Mouse (Mus musculus): ENCODE data around the gene Akna. TPM values are rescaled to one million over a fixed set of nuclear protein-coding genes. Genes with fewer than 3 reads are reported as not detected.

Akna gene
- total RNA-seq, 1 experiment: 2.7 TPM

GRCm38 (mm10) chr4:63401620-63402019 lies 1.5 kb downstream of the Akna start:
- Histone ChIP-seq H3K4me3 (ENCODE audit: insufficient read depth in 1 of 2, low read depth in 1 of 2, low read length in 2 of 2, poor library complexity in 1 of 2, severe bottlenecking in 1 of 2) (no peak overlapping the region), H3K27ac (ENCODE audit: insufficient read depth, low read depth, low read length, poor library complexity, severe bottlenecking) (no peak overlapping the region), H3K9me3 (ENCODE audit: control insufficient read depth, insufficient read depth, low read depth, low read length) (no peaks in the 10 kb centered on the region), H3K9ac (ENCODE audit: insufficient read depth, low read depth, low read length, poor library complexity, severe bottlenecking) (no peak overlapping the region), H3K36me3 (ENCODE audit: control insufficient read depth, insufficient read depth, low read length, poor library complexity, severe bottlenecking) (no peaks in the 10 kb centered on the region), H3K4me1 (ENCODE audit: control insufficient read depth in 2 of 2, insufficient read depth in 2 of 2, low read length in 2 of 2, poor library complexity in 1 of 2) (peaks cover 3 to 8% of the 10 kb centered on the region in 2 experiments; a peak in 1 of 4 replicates)
- no peak for DNase-seq (ENCODE audit: low read depth, low spot score)
- TF ChIP-seq ZC3H11A (IDR thresholded peaks at IDR 0.05; ENCODE audit: borderline replicate concordance, low read depth, low read length) (no peak), CHD2 (IDR thresholded peaks at IDR 0.05; ENCODE audit: low read depth, low read length) (no peak), HCFC1 (IDR thresholded peaks at IDR 0.05; ENCODE audit: borderline replicate concordance, insufficient read depth, low read length) (no peak), ZNF384 (IDR thresholded peaks at IDR 0.05; ENCODE audit: low read depth, low read length) (no peak), MAFK (IDR thresholded peaks at IDR 0.05; ENCODE audit: insufficient read depth, low read depth, low read length) (no peak)
- in situ Hi-C loops (cut with MboI; ENCODE audit: low sequenced_read_pairs in 2 of 2, unreplicated experiment in 2 of 2): no loop called here

DNA sequence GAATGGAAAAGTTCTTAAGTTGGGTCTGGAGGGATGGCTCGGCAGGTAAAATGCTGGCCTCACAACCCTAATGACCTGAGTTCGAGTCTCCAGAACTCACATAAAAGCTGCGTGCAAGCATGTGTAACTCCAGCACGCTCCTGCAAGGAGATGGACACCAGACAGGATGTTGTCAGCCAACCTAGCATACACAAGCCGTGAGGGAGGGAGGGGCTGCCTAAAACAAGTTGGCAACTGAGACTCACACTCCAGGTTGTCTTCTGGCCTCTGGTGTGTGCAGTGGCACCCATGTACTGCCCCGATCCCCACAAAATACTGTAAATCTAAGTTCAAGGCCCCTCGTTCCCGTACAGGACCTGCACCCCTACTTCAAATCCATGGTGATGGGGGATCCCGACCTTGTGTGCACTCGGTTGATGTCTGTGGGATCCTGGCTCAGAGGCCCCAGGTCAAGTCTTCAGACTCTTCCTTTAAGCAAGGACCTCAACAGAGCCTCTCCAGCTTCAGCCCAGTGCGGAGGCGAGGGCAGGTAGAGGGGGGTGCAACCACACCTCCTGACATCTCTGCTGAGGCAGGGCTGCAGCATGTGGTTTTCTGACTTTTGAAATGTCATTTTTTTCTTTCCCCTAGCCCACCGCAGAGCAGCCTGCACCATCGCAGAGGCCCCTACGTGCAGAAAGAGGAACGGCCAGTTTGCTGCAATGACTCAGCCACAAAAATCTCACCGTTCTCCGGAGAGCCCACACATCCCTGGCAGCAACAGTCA lies 2.4 kb downstream of the Akna start:
- H3K36me3 ChIP-seq (ENCODE audit: control insufficient read depth, insufficient read depth, low read length, poor library complexity, severe bottlenecking): no peaks in the 10 kb centered on the region
- DNase-seq (ENCODE audit: low read depth, low spot score): no peak
- no peak overlapping the region for H3K27ac ChIP-seq (ENCODE audit: insufficient read depth, low read depth, low read length, poor library complexity, severe bottlenecking)
- no peak overlapping the region for H3K4me3 ChIP-seq (ENCODE audit: insufficient read depth in 1 of 2, low read depth in 1 of 2, low read length in 2 of 2, poor library complexity in 1 of 2, severe bottlenecking in 1 of 2)
- in situ Hi-C loops (cut with MboI; ENCODE audit: low sequenced_read_pairs in 2 of 2, unreplicated experiment in 2 of 2): no loop called here
- H3K9me3 ChIP-seq (ENCODE audit: control insufficient read depth, insufficient read depth, low read depth, low read length): no peaks in the 10 kb centered on the region
- no peak for TF ChIP-seq MAFK (IDR thresholded peaks at IDR 0.05; ENCODE audit: insufficient read depth, low read depth, low read length)
- no peak for TF ChIP-seq ZNF384 (IDR thresholded peaks at IDR 0.05; ENCODE audit: low read depth, low read length)
- H3K9ac ChIP-seq (ENCODE audit: insufficient read depth, low read depth, low read length, poor library complexity, severe bottlenecking): no peak overlapping the region
- peaks cover 3 to 8% of the 10 kb centered on the region in 2 experiments; a peak in 1 of 4 replicates for H3K4me1 ChIP-seq (ENCODE audit: control insufficient read depth in 2 of 2, insufficient read depth in 2 of 2, low read length in 2 of 2, poor library complexity in 1 of 2)

DNA sequence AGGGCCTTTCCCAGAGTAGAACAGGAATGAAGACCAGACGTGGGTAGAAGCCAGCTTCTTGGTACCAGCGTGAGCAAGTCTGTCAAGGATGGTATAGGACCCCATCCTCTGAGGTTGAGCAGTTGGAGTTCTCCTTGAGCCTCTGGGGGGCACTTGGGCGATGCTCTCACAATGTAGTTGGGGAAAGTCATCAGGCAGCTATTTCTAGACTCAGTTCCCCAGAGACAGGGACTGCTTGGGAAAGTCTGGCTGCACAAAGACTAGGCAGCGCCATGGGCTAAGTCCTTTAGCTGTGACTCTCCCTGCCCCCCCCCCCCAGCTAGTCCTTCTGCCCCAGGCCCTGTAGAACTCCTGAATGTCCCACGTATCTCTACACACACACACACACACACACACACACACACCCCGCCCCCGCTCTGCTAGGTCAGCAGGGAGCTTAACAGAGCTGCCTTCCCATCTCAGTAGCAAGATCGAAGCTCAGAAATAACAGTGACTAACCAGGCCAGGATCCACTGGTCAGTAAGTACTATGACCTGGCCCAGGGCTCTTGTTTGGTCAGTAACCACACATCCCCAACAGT lies 3.4 kb downstream of the Akna start:
- Histone ChIP-seq H3K4me3 (ENCODE audit: insufficient read depth in 1 of 2, low read depth in 1 of 2, low read length in 2 of 2, poor library complexity in 1 of 2, severe bottlenecking in 1 of 2) (no peak overlapping the region), H3K9ac (ENCODE audit: insufficient read depth, low read depth, low read length, poor library complexity, severe bottlenecking) (no peak overlapping the region), H3K4me1 (ENCODE audit: control insufficient read depth in 2 of 2, insufficient read depth in 2 of 2, low read length in 2 of 2, poor library complexity in 1 of 2) (peaks cover 3 to 8% of the 10 kb centered on the region in 2 experiments; a peak in 1 of 4 replicates), H3K27ac (ENCODE audit: insufficient read depth, low read depth, low read length, poor library complexity, severe bottlenecking) (no peak overlapping the region), H3K36me3 (ENCODE audit: control insufficient read depth, insufficient read depth, low read length, poor library complexity, severe bottlenecking) (peaks cover 7% of the 10 kb centered on the region; the same call in 1 of the 2 replicates), H3K9me3 (ENCODE audit: control insufficient read depth, insufficient read depth, low read depth, low read length) (no peaks in the 10 kb centered on the region)
- TF ChIP-seq MAFK (IDR thresholded peaks at IDR 0.05; ENCODE audit: insufficient read depth, low read depth, low read length): no peak
- no peak for TF ChIP-seq HCFC1 (IDR thresholded peaks at IDR 0.05; ENCODE audit: borderline replicate concordance, insufficient read depth, low read length)
- TF ChIP-seq ZNF384 (IDR thresholded peaks at IDR 0.05; ENCODE audit: low read depth, low read length): no peak
- TF ChIP-seq ZC3H11A (IDR thresholded peaks at IDR 0.05; ENCODE audit: borderline replicate concordance, low read depth, low read length): no peak
- no peak for TF ChIP-seq CHD2 (IDR thresholded peaks at IDR 0.05; ENCODE audit: low read depth, low read length)
- DNase-seq (ENCODE audit: low read depth, low spot score): no peak
- in situ Hi-C loops (cut with MboI; ENCODE audit: low sequenced_read_pairs in 2 of 2, unreplicated experiment in 2 of 2): no loop called here

DNA sequence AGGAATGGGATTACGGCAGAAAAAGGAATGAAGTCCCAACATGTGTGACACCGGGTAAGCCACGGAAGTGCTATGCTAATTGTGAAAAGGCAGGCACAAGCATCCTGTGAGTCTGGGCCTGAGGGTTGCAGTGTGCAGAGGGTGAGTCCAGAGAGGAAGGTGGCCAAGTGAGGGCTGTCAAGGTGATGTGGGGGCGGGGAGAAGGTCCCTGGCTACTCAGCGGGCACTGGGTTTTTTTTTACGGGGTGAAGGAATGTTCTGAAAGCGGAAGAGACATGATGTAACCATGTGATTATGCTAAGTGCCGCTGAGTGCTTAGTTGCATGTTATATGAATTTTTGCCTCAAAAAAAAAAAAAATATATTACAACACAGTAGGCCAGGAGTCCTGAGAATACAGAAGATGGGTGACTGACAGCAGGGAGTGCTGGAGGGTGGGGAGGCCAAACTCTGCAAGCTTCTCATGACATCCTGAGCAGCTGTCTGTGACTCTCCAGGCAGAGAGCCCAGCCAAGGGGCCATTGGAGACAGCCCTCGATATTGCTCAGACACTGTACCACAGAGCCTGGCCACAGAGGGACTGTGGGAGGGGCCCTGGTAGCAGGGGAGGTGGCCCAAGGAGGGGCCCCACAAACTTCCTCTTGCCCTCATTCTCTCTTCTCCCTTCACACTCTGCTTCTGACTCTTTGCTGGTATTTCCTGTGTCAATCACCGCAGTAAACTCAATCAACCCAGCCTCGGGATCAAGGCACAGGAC lies 4.1 kb downstream of the Akna start:
- H3K9ac ChIP-seq (ENCODE audit: insufficient read depth, low read depth, low read length, poor library complexity, severe bottlenecking): no peak overlapping the region
- no peak for TF ChIP-seq ZNF384 (IDR thresholded peaks at IDR 0.05; ENCODE audit: low read depth, low read length)
- no peak for TF ChIP-seq CHD2 (IDR thresholded peaks at IDR 0.05; ENCODE audit: low read depth, low read length)
- TF ChIP-seq ZC3H11A (IDR thresholded peaks at IDR 0.05; ENCODE audit: borderline replicate concordance, low read depth, low read length): no peak
- no peak for TF ChIP-seq MAFK (IDR thresholded peaks at IDR 0.05; ENCODE audit: insufficient read depth, low read depth, low read length)
- no peak for TF ChIP-seq HCFC1 (IDR thresholded peaks at IDR 0.05; ENCODE audit: borderline replicate concordance, insufficient read depth, low read length)
- in situ Hi-C loops (cut with MboI; ENCODE audit: low sequenced_read_pairs in 2 of 2, unreplicated experiment in 2 of 2): no loop called here
- no peak overlapping the region for H3K4me3 ChIP-seq (ENCODE audit: insufficient read depth in 1 of 2, low read depth in 1 of 2, low read length in 2 of 2, poor library complexity in 1 of 2, severe bottlenecking in 1 of 2)
- DNase-seq (ENCODE audit: low read depth, low spot score): no peak
- peaks cover 3 to 7% of the 10 kb centered on the region in 2 experiments; a peak in 1 of 4 replicates for H3K4me1 ChIP-seq (ENCODE audit: control insufficient read depth in 2 of 2, insufficient read depth in 2 of 2, low read length in 2 of 2, poor library complexity in 1 of 2)
- no peak overlapping the region for H3K27ac ChIP-seq (ENCODE audit: insufficient read depth, low read depth, low read length, poor library complexity, severe bottlenecking)
- H3K9me3 ChIP-seq (ENCODE audit: control insufficient read depth, insufficient read depth, low read depth, low read length): no peaks in the 10 kb centered on the region
- peaks cover 8% of the 10 kb centered on the region; the same call in 1 of the 2 replicates for H3K36me3 ChIP-seq (ENCODE audit: control insufficient read depth, insufficient read depth, low read length, poor library complexity, severe bottlenecking)
